Mouse (Mus musculus): ENCODE results near the gene Sema3e. TPM values are rescaled to one million over a fixed set of nuclear protein-coding genes. Genes with fewer than 3 reads are reported as not detected.

The Sema3e gene
- total RNA-seq, 2 experiments from 2014 or later: 44.6 to 48.6 TPM

- peak; percentile 14 to 19 for DNase-seq
These were observed 63.0 kb downstream of the Sema3e start for GRCm38 (mm10) chr5:14088100-14088499.

- DNase-seq: no peak
These were observed 65.0 kb downstream of the Sema3e start for GRCm38 (mm10) chr5:14089875-14090608.

- DNase-seq: no peak
These were observed 65.5 kb downstream of the Sema3e start for GRCm38 (mm10) chr5:14090609-14090969.

- DNase-seq: peak; percentile 10 to 11
These were observed 67.2 kb downstream of the Sema3e start for GRCm38 (mm10) chr5:14092262-14092776.

- DNase-seq: no peak
These were observed 71.1 kb downstream of the Sema3e start for GRCm38 (mm10) chr5:14096196-14096595.

- no peak for DNase-seq
These were observed 73.6 kb downstream of the Sema3e start for GRCm38 (mm10) chr5:14098677-14099076.

- DNase-seq: no peak
These were observed 82.3 kb downstream of the Sema3e start for GRCm38 (mm10) chr5:14107365-14107764.

GRCm38 (mm10) chr5:14109001-14109400, 83.9 kb downstream of the Sema3e start:
- no peak for DNase-seq

GRCm38 (mm10) chr5:14111401-14111800, 86.3 kb downstream of the Sema3e start:
- no peak for DNase-seq

- DNase-seq: no peak
These were observed 96.8 kb downstream of the Sema3e start for GRCm38 (mm10) chr5:14121902-14122301.

- DNase-seq: no peak
These were observed 101.5 kb downstream of the Sema3e start for GRCm38 (mm10) chr5:14126591-14126990.

GRCm38 (mm10) chr5:14135929-14136328, 110.9 kb downstream of the Sema3e start:
- DNase-seq: no peak

GRCm38 (mm10) chr5:14138725-14139124, 113.6 kb downstream of the Sema3e start:
- DNase-seq: no peak

GRCm38 (mm10) chr5:14162579-14162978, 137.5 kb downstream of the Sema3e start:
- no peak for DNase-seq

- DNase-seq: no peak
These were observed 138.2 kb downstream of the Sema3e start for GRCm38 (mm10) chr5:14163280-14163679.

GRCm38 (mm10) chr5:14167776-14168175, 142.7 kb downstream of the Sema3e start:
- no peak for DNase-seq

GRCm38 (mm10) chr5:14173355-14174183, 148.5 kb downstream of the Sema3e start:
- DNase-seq: no peak

- no peak for DNase-seq
These were observed 155.5 kb downstream of the Sema3e start for GRCm38 (mm10) chr5:14180571-14180970.

GRCm38 (mm10) chr5:14182156-14182555, 157.1 kb downstream of the Sema3e start:
- DNase-seq: no peak

GRCm38 (mm10) chr5:14195172-14195819, 170.2 kb downstream of the Sema3e start:
- DNase-seq: peak; percentile 20 to 37

- DNase-seq: no peak
These were observed 173.4 kb downstream of the Sema3e start for GRCm38 (mm10) chr5:14198344-14199040.

GRCm38 (mm10) chr5:14206794-14207193, 181.7 kb downstream of the Sema3e start:
- no peak for DNase-seq
